Mouse (Mus musculus): ENCODE results near the gene Ints6l. TPM values are rescaled to one million over a fixed set of nuclear protein-coding genes. Genes with fewer than 3 reads are reported as not detected.
"Not testable (repeated sequence)": the region's sequence is repeated elsewhere in the genome, so short reads cannot be mapped to it uniquely, and the experiment has no call there.

The Ints6l gene
- polyA plus RNA-seq, 1 experiment from 2014 or later = 18.2 TPM

- H3K4me2 ChIP-seq = no peak overlapping the region
- H3K36me3 ChIP-seq = no peaks in the 10 kb centered on the region
- H3K9ac ChIP-seq (replicated peaks) = no peak overlapping the region
- ATAC-seq (ENCODE audit: low FRiP score) = no peak
- H3K27me3 ChIP-seq (replicated peaks) = no peaks in the 10 kb centered on the region
- H3K9me3 ChIP-seq (replicated peaks) = no peaks in the 10 kb centered on the region
- no peak overlapping the region for H3K27ac ChIP-seq (replicated peaks)
- no peak overlapping the region for H3K4me3 ChIP-seq (replicated peaks)
- 70% methylated on average over 14 of the region's 14 CpGs for WGBS
- H3K4me1 ChIP-seq = no peaks in the 10 kb centered on the region
These were observed 7.6 kb downstream of the Ints6l start for GRCm38 (mm10) chrX:56462020-56462933.

GRCm38 (mm10) chrX:56464906-56465305 is 10.2 kb downstream of the Ints6l start:
- Histone ChIP-seq H3K4me1 (no peaks in the 10 kb centered on the region), H3K27me3 (replicated peaks) (no peaks in the 10 kb centered on the region), H3K9ac (replicated peaks) (no peak overlapping the region), H3K9me3 (replicated peaks) (no peaks in the 10 kb centered on the region), H3K4me2 (no peak overlapping the region), H3K4me3 (replicated peaks) (no peak overlapping the region), H3K27ac (replicated peaks) (no peak overlapping the region), H3K36me3 (no peaks in the 10 kb centered on the region)
- WGBS = 82% methylated on average over 1 of the region's 1 CpGs
- no peak for ATAC-seq (ENCODE audit: low FRiP score)

- ATAC-seq (ENCODE audit: low FRiP score) = peak; percentile 45; the same call in 1 of the 2 replicates
- 59% methylated on average over 4 of the region's 4 CpGs for WGBS
- H3K4me1 ChIP-seq = no peaks in the 10 kb centered on the region
- H3K9ac ChIP-seq (replicated peaks) = no peak overlapping the region
- no peaks in the 10 kb centered on the region for H3K36me3 ChIP-seq
- H3K9me3 ChIP-seq (replicated peaks) = no peaks in the 10 kb centered on the region
- 0 out of 2 replicates have a peak overlapping the region, but pooled peaks have one; percentile 5 for H3K27ac ChIP-seq (replicated peaks)
- H3K4me3 ChIP-seq (replicated peaks) = no peak overlapping the region
- no peaks in the 10 kb centered on the region for H3K27me3 ChIP-seq (replicated peaks)
- no peak overlapping the region for H3K4me2 ChIP-seq
These were observed 13.0 kb downstream of the Ints6l start for GRCm38 (mm10) chrX:56467688-56468087.

GRCm38 (mm10) chrX:56468422-56468821 is 13.8 kb downstream of the Ints6l start:
- H3K4me3 ChIP-seq (replicated peaks) = no peak overlapping the region
- H3K4me1 ChIP-seq = no peaks in the 10 kb centered on the region
- H3K27me3 ChIP-seq (replicated peaks) = no peaks in the 10 kb centered on the region
- no peaks in the 10 kb centered on the region for H3K36me3 ChIP-seq
- no peaks in the 10 kb centered on the region for H3K9me3 ChIP-seq (replicated peaks)
- no peak overlapping the region for H3K9ac ChIP-seq (replicated peaks)
- no peak for ATAC-seq (ENCODE audit: low FRiP score)
- WGBS = 48% methylated on average over 6 of the region's 6 CpGs
- peak overlapping the region; percentile 18; the same call in 1 of the 2 replicates for H3K27ac ChIP-seq (replicated peaks)
- H3K4me2 ChIP-seq = no peak overlapping the region

GRCm38 (mm10) chrX:56474035-56474434 is 19.4 kb downstream of the Ints6l start:
- no peak for ATAC-seq (ENCODE audit: low FRiP score)
- no peak overlapping the region for H3K4me2 ChIP-seq

GRCm38 (mm10) chrX:56477553-56477952 is 22.9 kb downstream of the Ints6l start:
- Histone ChIP-seq H3K9ac (replicated peaks) (no peak overlapping the region), H3K4me3 (replicated peaks) (no peak overlapping the region), H3K27me3 (replicated peaks) (no peaks in the 10 kb centered on the region), H3K27ac (replicated peaks) (no peak overlapping the region), H3K4me1 (no peaks in the 10 kb centered on the region), H3K9me3 (replicated peaks) (no peaks in the 10 kb centered on the region), H3K4me2 (no peak overlapping the region), H3K36me3 (0 out of 2 replicates have a peak, but pooled peaks cover 3% of the 10 kb centered on the region)
- 88% methylated on average over 3 of the region's 3 CpGs for WGBS
- no peak for ATAC-seq (ENCODE audit: low FRiP score)

More at GRCm38 (mm10) chrX:56474035-56474434, 19.4 kb downstream of the Ints6l start:
- 73% methylated on average over 8 of the region's 8 CpGs for WGBS
- H3K27ac ChIP-seq (replicated peaks) = no peak overlapping the region
- no peaks in the 10 kb centered on the region for H3K27me3 ChIP-seq (replicated peaks)
- H3K9ac ChIP-seq (replicated peaks) = no peak overlapping the region
- H3K4me3 ChIP-seq (replicated peaks) = no peak overlapping the region
- H3K9me3 ChIP-seq (replicated peaks) = no peaks in the 10 kb centered on the region
- H3K4me1 ChIP-seq = no peaks in the 10 kb centered on the region
- no peaks in the 10 kb centered on the region for H3K36me3 ChIP-seq

GRCm38 (mm10) chrX:56481906-56482305 is 27.2 kb downstream of the Ints6l start:
- Histone ChIP-seq H3K4me1 (no peaks in the 10 kb centered on the region), H3K27me3 (replicated peaks) (no peaks in the 10 kb centered on the region), H3K4me2 (no peak overlapping the region), H3K9ac (replicated peaks) (no peak overlapping the region), H3K36me3 (0 out of 2 replicates have a peak, but pooled peaks cover 3% of the 10 kb centered on the region), H3K9me3 (replicated peaks) (no peaks in the 10 kb centered on the region), H3K4me3 (replicated peaks) (no peak overlapping the region), H3K27ac (replicated peaks) (no peak overlapping the region)
- WGBS = 72% methylated on average over 3 of the region's 3 CpGs
- no peak for ATAC-seq (ENCODE audit: low FRiP score)

- ATAC-seq (ENCODE audit: low FRiP score) = no peak
- 16% methylated on average over 1 of the region's 1 CpGs for WGBS
- H3K36me3 ChIP-seq = no peaks in the 10 kb centered on the region
- no peak overlapping the region for H3K4me2 ChIP-seq
- H3K27me3 ChIP-seq (replicated peaks) = no peaks in the 10 kb centered on the region
- no peak overlapping the region for H3K4me3 ChIP-seq (replicated peaks)
- no peaks in the 10 kb centered on the region for H3K9me3 ChIP-seq (replicated peaks)
- H3K9ac ChIP-seq (replicated peaks) = no peak overlapping the region
- no peaks in the 10 kb centered on the region for H3K4me1 ChIP-seq
- H3K27ac ChIP-seq (replicated peaks) = no peak overlapping the region
These were observed 35.1 kb downstream of the Ints6l start for GRCm38 (mm10) chrX:56489758-56490157.

- H3K9ac ChIP-seq (replicated peaks) = no peak overlapping the region
- 87% methylated on average over 7 of the region's 7 CpGs for WGBS
- no peaks in the 10 kb centered on the region for H3K36me3 ChIP-seq
- no peak for ATAC-seq (ENCODE audit: low FRiP score)
- no peaks in the 10 kb centered on the region for H3K4me1 ChIP-seq
- no peaks in the 10 kb centered on the region for H3K27me3 ChIP-seq (replicated peaks)
- no peak overlapping the region for H3K27ac ChIP-seq (replicated peaks)
- H3K4me3 ChIP-seq (replicated peaks) = no peak overlapping the region
- no peaks in the 10 kb centered on the region for H3K9me3 ChIP-seq (replicated peaks)
- H3K4me2 ChIP-seq = no peak overlapping the region
These were observed 42.6 kb downstream of the Ints6l start for GRCm38 (mm10) chrX:56497241-56497640.

- 87% methylated on average over 6 of the region's 6 CpGs for WGBS
- not testable (repeated sequence) for H3K9ac ChIP-seq (replicated peaks); H3K36me3 ChIP-seq; H3K4me3 ChIP-seq (replicated peaks); H3K4me2 ChIP-seq; ATAC-seq (ENCODE audit: low FRiP score); H3K27me3 ChIP-seq (replicated peaks); H3K27ac ChIP-seq (replicated peaks); H3K4me1 ChIP-seq; H3K9me3 ChIP-seq (replicated peaks)
These were observed 69.8 kb downstream of the Ints6l start, which contains the start of gene Gm10477 for GRCm38 (mm10) chrX:56524442-56524841. Gm10477 (plus strand) TSS chrX:56524742.

GRCm38 (mm10) chrX:56531266-56531665 is 76.6 kb downstream of the Ints6l start:
- H3K9me3 ChIP-seq (replicated peaks) = no peaks in the 10 kb centered on the region
- H3K27ac ChIP-seq (replicated peaks) = no peak overlapping the region
- 10% methylated on average over 3 of the region's 3 CpGs for WGBS
- H3K36me3 ChIP-seq = no peaks in the 10 kb centered on the region
- H3K4me3 ChIP-seq (replicated peaks) = no peak overlapping the region
- no peaks in the 10 kb centered on the region for H3K4me1 ChIP-seq
- no peak overlapping the region for H3K4me2 ChIP-seq
- no peak for ATAC-seq (ENCODE audit: low FRiP score)
- no peak overlapping the region for H3K9ac ChIP-seq (replicated peaks)
- no peaks in the 10 kb centered on the region for H3K27me3 ChIP-seq (replicated peaks)

- no peaks in the 10 kb centered on the region for H3K36me3 ChIP-seq
- no peak overlapping the region for H3K4me3 ChIP-seq (replicated peaks)
- H3K4me1 ChIP-seq = no peaks in the 10 kb centered on the region
- no peak overlapping the region for H3K9ac ChIP-seq (replicated peaks)
- H3K27me3 ChIP-seq (replicated peaks) = no peaks in the 10 kb centered on the region
- H3K9me3 ChIP-seq (replicated peaks) = no peaks in the 10 kb centered on the region
- 57% methylated on average over 4 of the region's 4 CpGs for WGBS
- H3K4me2 ChIP-seq = no peak overlapping the region
- no peak for ATAC-seq (ENCODE audit: low FRiP score)
- no peak overlapping the region for H3K27ac ChIP-seq (replicated peaks)
These were observed 82.5 kb downstream of the Ints6l start for GRCm38 (mm10) chrX:56537162-56537561.
